Mouse (Mus musculus) bone marrow, adult 2 months (tissue): ENCODE measurements around the gene Dnttip1. TPM values are rescaled to one million over a fixed set of nuclear protein-coding genes. Genes with fewer than 3 reads are reported as not detected.
A peak's percentile ranks its signal among the peaks of the same experiment; 100 is the strongest.
"Not testable (repeated sequence)": the region's sequence is repeated elsewhere in the genome, so short reads cannot be mapped to it uniquely, and the experiment has no call there.

Experiments
- H3K27ac ChIP-seq: fragments of 200-500 bp; 2 replicates; pipeline ENCODE4 v1.5.1; 2012; ENCODE audit warnings: low read depth, mild to moderate bottlenecking, control low read depth, inconsistent platforms, low read length; ENCODE audit not compliant: control insufficient read depth, poor library complexity, insufficient read depth
- H3K4me1 ChIP-seq: fragments of 200-500 bp; 2 replicates; pipeline ENCODE4 v1.6.1; 2011; ENCODE audit warnings: low read length; ENCODE audit not compliant: control insufficient read depth, insufficient read depth
- H3K4me3 ChIP-seq: fragments of 200-500 bp; replicated peaks from 2 replicates; pipeline ENCODE3; 2011; ENCODE audit warnings: mild to moderate bottlenecking, low read depth, low read length, control low read depth; ENCODE audit not compliant: control insufficient read depth
- CTCF ChIP-seq: fragments of 200-500 bp; IDR thresholded peaks from 2 replicates; pipeline ENCODE4 v1.5.1; 2011; ENCODE audit warnings: low read length, control low read depth; ENCODE audit not compliant: control insufficient read depth, insufficient read depth
- POLR2A ChIP-seq: fragments of 200-500 bp; IDR thresholded peaks from 2 replicates; pipeline ENCODE4 v1.6.1; 2011; ENCODE audit warnings: low read depth, mild to moderate bottlenecking, control low read depth, low read length, borderline replicate concordance; ENCODE audit not compliant: control insufficient read depth
- WGBS: fragments of 180-500 bp; shearing (Covaris S2); methylation state at CpG from one replicate; pipeline ENCODE4 v1.1.7; 2018; 5-methylcytosine and 5-hydroxymethylcytosine counted together
- polyA plus RNA-seq: library from polyadenylated mRNA; stranded (reverse); fragments of >200 nt; gene quantifications from 2 replicates; pipeline ENCODE4 v1.2.4, GENCODE M21; 2011; ENCODE audit warnings: low replicate concordance; ENCODE audit not compliant: missing spikeins, insufficient read depth, insufficient read length

Dnttip1 gene
- polyA plus RNA-seq, 1 experiment = 47.6 TPM

DNA sequence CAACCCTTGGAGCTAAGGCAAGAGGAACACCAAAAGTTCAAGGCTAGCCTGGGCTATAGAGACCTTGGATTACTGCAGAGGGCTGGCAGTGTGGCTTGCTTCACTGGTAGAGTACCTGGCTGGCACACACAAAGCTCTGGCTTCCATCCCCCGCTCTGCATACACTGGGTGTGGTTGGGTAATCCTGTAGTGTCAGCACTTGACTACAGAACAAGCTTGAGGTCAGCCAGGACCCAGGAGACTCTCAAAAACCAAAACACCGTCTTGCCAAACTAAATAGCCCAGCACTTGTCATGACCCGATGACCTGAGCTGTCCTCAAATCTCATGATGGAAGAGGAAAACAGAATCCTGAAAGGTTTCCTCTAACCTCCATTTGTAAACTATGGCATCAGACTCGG is 44.7 kb downstream of the Dnttip1 start:
- Histone ChIP-seq H3K27ac (no peak overlapping the region), H3K4me1 (peaks cover 3% of the 10 kb centered on the region), H3K4me3 (no peak overlapping the region)
- TF ChIP-seq POLR2A (no peak), CTCF (no peak)
- 84% methylated on average over 4 of the region's 4 CpGs for WGBS

DNA sequence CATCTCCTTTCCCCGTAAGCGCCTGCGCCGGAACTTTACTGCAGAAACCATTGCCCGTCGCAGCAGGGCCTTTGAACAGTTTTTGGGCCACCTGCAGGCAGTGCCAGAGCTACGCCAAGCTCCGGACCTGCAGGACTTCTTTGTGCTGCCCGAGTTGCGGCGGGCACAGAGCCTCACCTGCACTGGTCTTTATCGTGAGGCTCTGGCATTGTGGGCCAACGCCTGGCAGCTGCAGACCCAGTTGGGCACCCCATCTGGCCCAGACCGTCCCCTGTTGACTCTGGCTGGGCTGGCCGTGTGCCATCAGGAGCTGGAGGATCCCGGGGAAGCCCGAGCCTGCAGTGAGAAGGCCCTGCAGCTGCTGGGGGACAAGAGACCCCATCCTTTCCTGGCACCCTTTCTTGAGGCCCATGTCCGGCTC is 46.1 kb downstream of the Dnttip1 start:
- 94% methylated on average over 18 of the region's 18 CpGs for WGBS
- H3K27ac ChIP-seq = no peak overlapping the region
- H3K4me1 ChIP-seq = peaks cover 1% of the 10 kb centered on the region; the same call in 1 of the 2 replicates

DNA sequence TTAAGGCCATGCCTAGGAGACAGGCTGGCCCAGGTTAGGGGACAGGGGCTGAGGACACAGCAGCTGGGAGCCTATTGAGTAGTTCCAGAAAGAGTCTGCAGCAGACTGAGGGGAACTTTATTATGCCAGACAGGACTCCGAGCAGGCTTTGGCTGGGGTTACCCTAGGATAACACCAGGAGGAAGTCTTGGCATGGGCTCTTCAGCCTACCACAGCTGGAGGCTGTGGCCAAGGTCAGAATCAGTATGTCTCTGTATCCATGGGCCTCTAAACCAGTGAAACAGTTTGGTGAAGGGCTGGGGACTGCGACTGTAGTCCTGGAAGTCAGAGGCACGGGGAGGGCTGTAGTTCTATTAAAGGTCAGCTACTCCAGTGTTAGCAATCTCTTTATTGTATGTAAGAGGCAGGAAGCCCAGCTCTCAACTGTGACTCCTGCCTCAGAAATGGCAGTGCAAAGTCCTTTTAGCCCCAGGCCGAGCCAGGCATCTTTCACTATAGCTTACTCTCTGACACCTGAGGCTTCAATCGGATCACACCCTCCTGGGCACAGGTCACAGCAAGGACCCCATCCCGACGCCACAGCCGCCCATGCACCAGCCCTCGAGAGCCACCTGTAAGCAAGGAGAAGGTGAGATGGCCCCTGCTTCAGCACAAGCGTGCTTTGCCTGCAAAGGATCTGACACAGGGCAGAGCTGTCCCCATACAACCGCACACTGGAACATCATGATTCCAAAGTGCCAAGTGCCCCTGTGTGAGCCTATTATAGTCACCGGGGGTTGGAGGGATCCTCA is 46.8 kb downstream of the Dnttip1 start:
- no peak overlapping the region for H3K4me3 ChIP-seq
- no peak for TF ChIP-seq POLR2A
- no peak for TF ChIP-seq CTCF
- H3K27ac ChIP-seq = no peak overlapping the region
- 93% methylated on average over 12 of the region's 12 CpGs for WGBS
- H3K4me1 ChIP-seq = peaks cover 1% of the 10 kb centered on the region; the same call in 1 of the 2 replicates

More for the DNA sequence above, 46.1 kb downstream of the Dnttip1 start:
- TF ChIP-seq CTCF (no peak), POLR2A (no peak)
- H3K4me3 ChIP-seq = no peak overlapping the region

DNA sequence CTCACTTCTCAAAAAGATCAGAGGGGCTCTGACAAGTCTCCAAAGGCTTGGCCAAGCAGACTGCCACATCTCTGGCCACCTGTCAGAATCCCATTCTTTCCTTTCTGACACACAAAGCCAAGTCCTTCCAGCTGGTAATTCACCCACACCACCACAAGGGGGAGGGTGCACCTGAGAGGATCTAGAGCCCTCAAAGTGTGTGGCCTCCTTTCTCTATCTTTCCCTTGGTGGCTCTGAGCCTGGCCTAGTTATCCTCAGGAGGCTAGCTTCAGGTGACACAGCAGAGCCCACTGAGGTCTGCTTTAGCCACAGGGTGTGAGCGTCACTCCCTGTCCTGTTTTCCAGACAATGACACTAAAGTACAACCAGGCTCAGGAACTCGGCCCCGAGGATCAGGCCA is 47.5 kb downstream of the Dnttip1 start:
- peaks cover 1% of the 10 kb centered on the region; the same call in 1 of the 2 replicates for H3K4me1 ChIP-seq
- H3K27ac ChIP-seq = no peak overlapping the region
- H3K4me3 ChIP-seq = no peak overlapping the region
- 94% methylated on average over 3 of the region's 3 CpGs for WGBS
- TF ChIP-seq POLR2A (no peak), CTCF (peak; percentile 74)

DNA sequence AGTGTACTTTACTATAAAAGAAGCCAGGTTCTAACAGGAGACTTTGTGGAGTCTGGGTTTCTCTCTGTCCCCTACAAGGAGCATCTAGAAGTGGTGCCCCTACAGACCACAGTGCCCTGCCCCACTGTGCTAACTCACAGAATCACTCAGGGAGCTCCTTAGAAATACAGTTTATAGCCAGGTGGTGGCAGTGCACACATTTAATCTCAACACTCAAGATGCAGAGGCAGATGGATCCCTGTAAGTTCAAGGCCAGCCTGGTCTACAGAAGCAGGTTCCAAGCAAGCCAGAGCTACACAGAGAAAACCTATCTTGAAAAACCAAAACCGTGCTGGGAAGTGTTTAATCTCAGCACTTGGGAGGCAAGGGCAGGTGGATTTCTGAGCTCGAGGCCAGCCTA is 48.0 kb downstream of the Dnttip1 start:
- H3K27ac ChIP-seq = no peak overlapping the region

DNA sequence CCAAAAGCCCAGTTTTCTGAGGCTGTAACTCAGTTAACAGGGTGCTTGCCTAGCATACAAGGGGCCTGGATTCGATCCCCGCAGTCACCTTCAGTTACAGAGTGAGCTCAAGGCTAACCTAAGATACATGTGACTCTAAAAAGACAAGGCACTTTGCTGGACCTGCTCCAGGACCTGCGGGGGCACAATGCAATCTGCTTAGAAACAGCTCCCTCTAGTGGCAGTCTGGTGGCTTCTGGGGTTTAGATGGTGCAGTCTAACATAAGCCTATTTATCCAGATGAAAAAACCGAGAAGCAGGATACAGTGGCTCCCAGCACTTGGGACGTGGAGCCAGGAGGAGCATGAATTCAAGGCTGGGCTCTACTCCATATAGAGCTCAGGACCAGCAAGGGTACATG is 48.5 kb downstream of the Dnttip1 start:
- WGBS = 27% methylated on average over 5 of the region's 5 CpGs
- H3K4me1 ChIP-seq = no peaks in the 10 kb centered on the region
- H3K4me3 ChIP-seq = no peak overlapping the region
- no peak overlapping the region for H3K27ac ChIP-seq
- no peak for TF ChIP-seq POLR2A
- peak; percentile 90 for TF ChIP-seq CTCF

More for the DNA sequence above, 48.0 kb downstream of the Dnttip1 start:
- no peak overlapping the region for H3K4me3 ChIP-seq
- WGBS = 80% methylated on average over 2 of the region's 2 CpGs
- no peak for TF ChIP-seq POLR2A
- TF ChIP-seq CTCF = no peak
- H3K4me1 ChIP-seq = no peaks in the 10 kb centered on the region

DNA sequence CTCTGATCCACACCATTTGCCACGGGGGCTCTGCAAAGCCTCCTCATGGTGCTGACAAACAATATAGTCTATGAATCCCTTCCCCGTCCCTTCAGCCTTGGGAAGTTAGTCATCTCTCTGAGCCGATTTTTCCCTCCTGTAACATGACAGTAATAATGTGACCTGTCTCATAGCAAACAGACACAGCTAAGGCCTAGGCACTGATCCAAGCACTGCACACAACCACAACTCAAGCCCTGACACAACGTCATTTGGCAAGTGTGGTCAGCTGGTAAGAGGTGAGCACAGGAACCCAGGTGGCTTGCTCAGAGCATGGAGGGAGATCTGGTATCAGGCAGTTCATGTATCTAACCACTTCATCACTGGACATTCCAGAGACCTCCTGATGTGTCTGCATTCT is 50.1 kb downstream of the Dnttip1 start:
- TF ChIP-seq CTCF (no peak), POLR2A (no peak)
- Histone ChIP-seq H3K4me1 (no peaks in the 10 kb centered on the region), H3K4me3 (no peak overlapping the region), H3K27ac (no peak overlapping the region)
- WGBS = 83% methylated on average over 4 of the region's 4 CpGs

DNA sequence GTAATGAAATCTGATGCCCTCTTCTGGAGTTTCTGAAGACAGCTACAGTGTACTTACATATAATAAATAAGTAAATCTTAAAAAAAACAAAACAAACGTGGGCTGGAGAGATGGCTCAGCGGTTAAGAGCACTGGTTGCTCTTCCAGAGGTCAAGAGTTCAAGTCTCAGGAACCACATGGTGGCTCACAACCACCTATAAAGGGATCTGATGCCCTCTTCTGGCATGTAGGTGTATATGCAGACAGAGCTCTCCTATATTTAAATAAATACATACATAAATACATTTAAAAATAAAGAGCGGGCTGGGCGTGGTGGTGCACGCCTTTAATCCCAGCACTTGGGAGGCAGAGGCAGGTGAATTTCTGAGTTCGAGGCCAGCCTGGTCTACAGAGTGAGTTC is 52.8 kb downstream of the Dnttip1 start:
- WGBS = 83% methylated on average over 6 of the region's 6 CpGs
- not testable (repeated sequence) for H3K4me3 ChIP-seq

DNA sequence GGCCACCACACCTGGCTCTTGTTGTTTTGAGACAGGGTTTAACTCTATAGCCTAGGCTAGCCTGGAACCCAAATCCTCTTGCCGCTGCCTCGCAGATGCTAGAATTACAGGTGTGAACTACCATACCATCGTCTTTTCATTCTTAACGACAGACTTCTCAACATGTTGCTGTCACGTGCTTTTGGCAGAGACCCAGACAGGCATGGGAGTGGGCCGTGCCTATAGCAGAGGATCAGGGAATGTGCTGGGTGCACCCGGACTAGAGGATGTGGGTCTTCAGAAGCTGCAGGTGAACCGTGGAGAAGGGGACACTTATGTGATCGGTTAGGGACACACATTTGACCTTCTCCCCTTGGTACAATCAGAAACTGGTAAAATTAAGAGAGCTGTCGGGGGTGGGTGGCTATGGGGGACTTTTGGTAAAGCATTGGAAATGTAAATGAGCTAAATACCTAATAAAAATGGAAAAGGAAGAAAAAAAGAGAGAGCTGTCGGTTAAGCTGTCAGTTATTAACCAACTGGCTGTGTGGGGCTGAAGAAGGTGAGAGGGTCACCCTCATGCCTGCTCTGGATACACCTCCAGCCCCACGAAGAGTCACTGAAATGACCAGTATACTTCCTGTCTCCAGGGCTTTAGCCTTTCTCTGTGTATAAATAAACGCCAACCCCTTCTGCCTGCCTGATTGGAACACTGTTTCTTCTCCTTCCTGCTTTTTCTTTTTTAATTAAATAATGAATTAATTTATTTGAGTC is 54.6 kb downstream of the Dnttip1 start:
- no peak for TF ChIP-seq CTCF
- no peak overlapping the region for H3K27ac ChIP-seq
- no peak overlapping the region for H3K4me3 ChIP-seq
- H3K4me1 ChIP-seq = peaks cover 3% of the 10 kb centered on the region; the same call in 1 of the 2 replicates
- 90% methylated on average over 13 of the region's 13 CpGs for WGBS

More for the DNA sequence above, 52.8 kb downstream of the Dnttip1 start:
- not testable (repeated sequence) for H3K4me1 ChIP-seq, H3K27ac ChIP-seq
